Mouse (Mus musculus): ENCODE data around the gene Mlec.

GRCm38 (mm10) chr5:115184726-115185125, 26.7 kb upstream of the Mlec start:
- TF ChIP-seq CTCF (IDR thresholded peaks at IDR 0.05; ENCODE audit: low read depth) (no peak), EP300 (IDR thresholded peaks at IDR 0.05; ENCODE audit: low read depth) (no peak)
